Mouse (Mus musculus) gonadal fat pad, adult 2 months (tissue): ENCODE results near the gene Plpp7. TPM values are rescaled to one million over a fixed set of nuclear protein-coding genes. Genes with fewer than 3 reads are reported as not detected.

ENCODE experiments used
- polyA plus RNA-seq: library from polyadenylated mRNA; depleted of rRNA; stranded (reverse); fragments of >200 nt; gene quantifications from 2 replicates; pipeline ENCODE4 v1.2.3, GENCODE M21; 2012; rRNA removed

Plpp7 gene
- polyA plus RNA-seq, 1 experiment: 3.3 TPM

Other genes with a start within 250 kb of the Plpp7 start
- gene Fibcd1, start 249.5 kb upstream of the Plpp7 start, polyA plus RNA-seq: 1.7 and 1.8 TPM in 2 replicates
- gene Lamc3, start 208.2 kb upstream of the Plpp7 start, polyA plus RNA-seq: 19.5 and 32.9 TPM in 2 replicates
- 3.6 and 4.0 TPM in 2 replicates for gene Aif1l, start 145.4 kb upstream of the Plpp7 start, polyA plus RNA-seq
- 26.8 and 30.6 TPM in 2 replicates for gene Nup214, start 121.1 kb upstream of the Plpp7 start, polyA plus RNA-seq
- 1.2 and 2.5 TPM in 2 replicates for gene Fam78a, start 10.7 kb upstream of the Plpp7 start, polyA plus RNA-seq
- 42.7 and 62.1 TPM in 2 replicates for gene Prrc2b, start 55.6 kb downstream of the Plpp7 start, polyA plus RNA-seq
- gene Pomt1, start 141.1 kb downstream of the Plpp7 start, polyA plus RNA-seq: 27.7 and 29.2 TPM in 2 replicates
- 118 and 134 TPM in 2 replicates for gene Uck1, start 164.6 kb downstream of the Plpp7 start, polyA plus RNA-seq
- 43.1 and 46.2 TPM in 2 replicates for gene Golga2, start 191.9 kb downstream of the Plpp7 start, polyA plus RNA-seq
- gene Swi5, start 192.5 kb downstream of the Plpp7 start, polyA plus RNA-seq: 293 and 333 TPM in 2 replicates